Mouse (Mus musculus): Measurements from ENCODE around the gene Usp43. TPM values are rescaled to one million over a fixed set of nuclear protein-coding genes. Genes with fewer than 3 reads are reported as not detected.
A peak's percentile ranks its signal among the peaks of the same experiment; 100 is the strongest.

Usp43 gene
- polyA plus RNA-seq, 1 experiment from 2014 or later, result 0.51 TPM

GRCm38 (mm10) chr11:67925000-67925399 is 3.0 kb upstream of the Usp43 start:
- Histone ChIP-seq H3K4me3 (no peak overlapping the region), H3K4me1 (peaks cover 8% of the 10 kb centered on the region; the same call in 1 of the 2 replicates), H3K27ac (no peak overlapping the region), H3K9me3 (no peaks in the 10 kb centered on the region), H3K27me3 (peaks cover 25% of the 10 kb centered on the region), H3K9ac (no peak overlapping the region), H3K4me2 (replicated peaks) (no peak overlapping the region), H3K36me3 (no peaks in the 10 kb centered on the region)
- ATAC-seq (ENCODE audit: low FRiP score, low read depth), result no peak
- 89% methylated on average over 13 of the region's 13 CpGs for WGBS

- Histone ChIP-seq H3K4me1 (peaks cover 8% of the 10 kb centered on the region; the same call in 1 of the 2 replicates), H3K27ac (no peak overlapping the region), H3K9ac (no peak overlapping the region), H3K4me2 (replicated peaks) (no peak overlapping the region), H3K9me3 (no peaks in the 10 kb centered on the region), H3K36me3 (no peaks in the 10 kb centered on the region), H3K4me3 (no peak overlapping the region), H3K27me3 (peaks cover 38% of the 10 kb centered on the region)
- ATAC-seq (ENCODE audit: low FRiP score, low read depth), result no peak
- WGBS, result 94% methylated on average over 5 of the region's 5 CpGs
Observed at GRCm38 (mm10) chr11:67923720-67924119, 1.8 kb upstream of the Usp43 start.

GRCm38 (mm10) chr11:67922755-67923125 is 787 bp upstream of the Usp43 start:
- H3K4me2 ChIP-seq (replicated peaks), result peak overlapping the region; percentile 100
- H3K36me3 ChIP-seq, result no peaks in the 10 kb centered on the region
- WGBS, result 0% methylated on average over 12 of the region's 12 CpGs
- H3K9ac ChIP-seq, result no peak overlapping the region; the same call in 1 of the 2 replicates
- peak overlapping the region; percentile 69 for H3K4me3 ChIP-seq
- peak; percentile 68 for ATAC-seq (ENCODE audit: low FRiP score, low read depth)
- H3K4me1 ChIP-seq, result peaks cover 8% of the 10 kb centered on the region; the same call in 1 of the 2 replicates
- H3K27me3 ChIP-seq, result peaks cover 38% of the 10 kb centered on the region
- H3K27ac ChIP-seq, result no peak overlapping the region
- H3K9me3 ChIP-seq, result no peaks in the 10 kb centered on the region

- Histone ChIP-seq H3K4me1 (peaks cover 8% of the 10 kb centered on the region; the same call in 1 of the 2 replicates), H3K27me3 (peaks cover 38% of the 10 kb centered on the region), H3K27ac (no peak overlapping the region), H3K9ac (peak overlapping the region; percentile 70), H3K36me3 (no peaks in the 10 kb centered on the region), H3K9me3 (no peaks in the 10 kb centered on the region), H3K4me3 (peak overlapping the region; percentile 69), H3K4me2 (replicated peaks) (peak overlapping the region; percentile 100)
- peak; percentile 33; the same call in 1 of the 2 replicates for ATAC-seq (ENCODE audit: low FRiP score, low read depth)
- WGBS, result 2% methylated on average over 47 of the region's 47 CpGs
Observed at GRCm38 (mm10) chr11:67921091-67921826, 694 bp downstream of the Usp43 start.

GRCm38 (mm10) chr11:67920226-67920960 is 1.6 kb downstream of the Usp43 start:
- 48% methylated on average over 9 of the region's 9 CpGs for WGBS
- Histone ChIP-seq H3K27me3 (peaks cover 38% of the 10 kb centered on the region), H3K9ac (no peak overlapping the region), H3K4me1 (peaks cover 8% of the 10 kb centered on the region; the same call in 1 of the 2 replicates), H3K4me2 (replicated peaks) (no peak overlapping the region; the same call in 1 of the 2 replicates), H3K36me3 (no peaks in the 10 kb centered on the region), H3K9me3 (no peaks in the 10 kb centered on the region), H3K4me3 (no peak overlapping the region), H3K27ac (no peak overlapping the region)
- ATAC-seq (ENCODE audit: low FRiP score, low read depth), result no peak

GRCm38 (mm10) chr11:67919593-67919992 is 2.4 kb downstream of the Usp43 start:
- Histone ChIP-seq H3K4me3 (no peak overlapping the region), H3K36me3 (no peaks in the 10 kb centered on the region), H3K27me3 (peaks cover 38% of the 10 kb centered on the region), H3K27ac (no peak overlapping the region), H3K9me3 (no peaks in the 10 kb centered on the region), H3K9ac (no peak overlapping the region), H3K4me2 (replicated peaks) (no peak overlapping the region), H3K4me1 (peaks cover 8% of the 10 kb centered on the region; the same call in 1 of the 2 replicates)
- ATAC-seq (ENCODE audit: low FRiP score, low read depth), result no peak
- 74% methylated on average over 5 of the region's 5 CpGs for WGBS

- Histone ChIP-seq H3K4me1 (peaks cover 4% of the 10 kb centered on the region; the same call in 1 of the 2 replicates), H3K4me3 (no peak overlapping the region), H3K36me3 (no peaks in the 10 kb centered on the region), H3K9me3 (no peaks in the 10 kb centered on the region), H3K27me3 (peaks cover 34% of the 10 kb centered on the region), H3K4me2 (replicated peaks) (no peak overlapping the region), H3K9ac (no peak overlapping the region), H3K27ac (no peak overlapping the region)
- 88% methylated on average over 3 of the region's 3 CpGs for WGBS
- ATAC-seq (ENCODE audit: low FRiP score, low read depth), result no peak
Observed at GRCm38 (mm10) chr11:67917126-67917525, 4.8 kb downstream of the Usp43 start.

GRCm38 (mm10) chr11:67911074-67911473 is 10.9 kb downstream of the Usp43 start:
- no peaks in the 10 kb centered on the region for H3K4me1 ChIP-seq
- H3K9ac ChIP-seq, result no peak overlapping the region
- H3K36me3 ChIP-seq, result no peaks in the 10 kb centered on the region
- 83% methylated on average over 5 of the region's 5 CpGs for WGBS
- H3K9me3 ChIP-seq, result no peaks in the 10 kb centered on the region
- no peak for ATAC-seq (ENCODE audit: low FRiP score, low read depth)
- H3K4me3 ChIP-seq, result no peak overlapping the region
- H3K27ac ChIP-seq, result no peak overlapping the region
- no peak overlapping the region for H3K4me2 ChIP-seq (replicated peaks)
- no peaks in the 10 kb centered on the region for H3K27me3 ChIP-seq

- WGBS, result 87% methylated on average over 4 of the region's 4 CpGs
- no peak for ATAC-seq (ENCODE audit: low FRiP score, low read depth)
Observed at GRCm38 (mm10) chr11:67903756-67904155, 18.2 kb downstream of the Usp43 start.

GRCm38 (mm10) chr11:67897064-67897560 is 24.8 kb downstream of the Usp43 start:
- no peaks in the 10 kb centered on the region for H3K36me3 ChIP-seq
- no peak for ATAC-seq (ENCODE audit: low FRiP score, low read depth)
- no peak overlapping the region for H3K27ac ChIP-seq
- no peaks in the 10 kb centered on the region for H3K9me3 ChIP-seq
- 60% methylated on average over 8 of the region's 8 CpGs for WGBS
- H3K4me2 ChIP-seq (replicated peaks), result no peak overlapping the region
- H3K4me1 ChIP-seq, result peaks cover 6% of the 10 kb centered on the region; the same call in 1 of the 2 replicates
- no peak overlapping the region for H3K9ac ChIP-seq
- H3K27me3 ChIP-seq, result no peaks in the 10 kb centered on the region
- H3K4me3 ChIP-seq, result no peak overlapping the region

More at GRCm38 (mm10) chr11:67903756-67904155, 18.2 kb downstream of the Usp43 start:
- Histone ChIP-seq H3K36me3 (no peaks in the 10 kb centered on the region), H3K4me3 (no peak overlapping the region), H3K4me2 (replicated peaks) (no peak overlapping the region), H3K27me3 (no peaks in the 10 kb centered on the region), H3K9me3 (no peaks in the 10 kb centered on the region), H3K27ac (no peak overlapping the region), H3K4me1 (no peaks in the 10 kb centered on the region), H3K9ac (no peak overlapping the region)

GRCm38 (mm10) chr11:67895641-67896040 is 26.3 kb downstream of the Usp43 start:
- Histone ChIP-seq H3K4me2 (replicated peaks) (no peak overlapping the region), H3K4me1 (peaks cover 6% of the 10 kb centered on the region; the same call in 1 of the 2 replicates), H3K9ac (no peak overlapping the region), H3K36me3 (no peaks in the 10 kb centered on the region), H3K27ac (no peak overlapping the region), H3K27me3 (no peaks in the 10 kb centered on the region), H3K9me3 (no peaks in the 10 kb centered on the region), H3K4me3 (no peak overlapping the region)
- WGBS, result 70% methylated on average over 7 of the region's 7 CpGs
- no peak for ATAC-seq (ENCODE audit: low FRiP score, low read depth)

GRCm38 (mm10) chr11:67888521-67888920 is 33.4 kb downstream of the Usp43 start:
- Histone ChIP-seq H3K4me3 (no peak overlapping the region), H3K9ac (no peak overlapping the region), H3K36me3 (no peaks in the 10 kb centered on the region), H3K27me3 (no peaks in the 10 kb centered on the region), H3K27ac (no peak overlapping the region), H3K4me1 (no peaks in the 10 kb centered on the region), H3K9me3 (no peaks in the 10 kb centered on the region), H3K4me2 (replicated peaks) (no peak overlapping the region)
- ATAC-seq (ENCODE audit: low FRiP score, low read depth), result no peak
- WGBS, result 80% methylated on average over 5 of the region's 5 CpGs
